Mouse (Mus musculus) hindbrain, embryonic 16.5 days (tissue): ENCODE measurements around the gene Lrp2. TPM values are rescaled to one million over a fixed set of nuclear protein-coding genes. Genes with fewer than 3 reads are reported as not detected.

ENCODE experiments used
- ATAC-seq: fragments of 200-750 bp; cut with Nextera tagmentation; 2 replicates; pipeline ENCODE4 v1.8.0; 2017; ENCODE audit warnings: moderate TSS enrichment, moderate library complexity
- H3K27ac ChIP-seq: fragments of 300-500 bp; sonication (generic); 2 replicates; pipeline ENCODE4 v1.5.1; 2014; ENCODE audit warnings: low read depth, mild to moderate bottlenecking, control low read depth, low read length, moderate library complexity
- H3K27me3 ChIP-seq: fragments of 300-500 bp; sonication (generic); replicated peaks from 2 replicates; pipeline ENCODE4 v1.6.1; 2014; ENCODE audit warnings: low read length; ENCODE audit not compliant: control insufficient read depth, insufficient read depth
- H3K36me3 ChIP-seq: fragments of 300-500 bp; sonication (generic); 2 replicates; pipeline ENCODE4 v1.6.1; 2014; ENCODE audit warnings: mild to moderate bottlenecking, low read length, moderate library complexity, mixed read lengths; ENCODE audit not compliant: control insufficient read depth, insufficient read depth
- H3K4me1 ChIP-seq: fragments of 300-500 bp; sonication (generic); 2 replicates; pipeline ENCODE4 v1.6.1; 2014; ENCODE audit warnings: low read depth, low read length; ENCODE audit not compliant: control insufficient read depth, insufficient read depth
- H3K4me2 ChIP-seq: fragments of 300-500 bp; sonication (generic); 2 replicates; pipeline ENCODE4 v1.6.1; 2014; ENCODE audit warnings: mild to moderate bottlenecking, low read length, control low read depth, moderate library complexity
- H3K4me3 ChIP-seq: fragments of 300-500 bp; sonication (generic); 2 replicates; pipeline ENCODE4 v1.5.1; 2014; ENCODE audit warnings: mild to moderate bottlenecking, low read length, control low read depth, moderate library complexity
- H3K9ac ChIP-seq: fragments of 300-500 bp; sonication (generic); 2 replicates; pipeline ENCODE4 v1.6.1; 2014; ENCODE audit warnings: low read depth, mild to moderate bottlenecking, control low read depth, low read length, moderate library complexity
- H3K9me3 ChIP-seq: fragments of 300-500 bp; sonication (generic); 2 replicates; pipeline ENCODE4 v1.6.1; 2014; ENCODE audit warnings: mild to moderate bottlenecking, low read length, moderate library complexity; ENCODE audit not compliant: control insufficient read depth
- WGBS: fragments of 180-500 bp; shearing (Covaris S2); extraction: QIAGEN DNeasy Blood & Tissue Kit; methylation state at CpG from one replicate; pipeline ENCODE4 v1.1.7; 2014; 5-methylcytosine and 5-hydroxymethylcytosine counted together
- polyA plus RNA-seq: library from polyadenylated mRNA; unstranded; fragments of >200 nt; fragmentation: Nextera tagmentation; extraction: Ambion mirVana; gene quantifications from 2 replicates; pipeline ENCODE4 v1.2.1, GENCODE M21; 2015

Gene Lrp2
- polyA plus RNA-seq, 1 experiment from 2014 or later = 0.64 TPM

GRCm38 (mm10) chr2:69451128-69451527 lies 134.7 kb downstream of the Lrp2 start:
- no peaks in the 10 kb centered on the region for H3K27me3 ChIP-seq
- no peaks in the 10 kb centered on the region for H3K4me1 ChIP-seq
- no peak overlapping the region for H3K27ac ChIP-seq
- no peaks in the 10 kb centered on the region for H3K36me3 ChIP-seq
- H3K9ac ChIP-seq = no peak overlapping the region
- ATAC-seq = no peak
- H3K9me3 ChIP-seq = no peaks in the 10 kb centered on the region
- H3K4me2 ChIP-seq = no peak overlapping the region
- WGBS = 90% methylated on average over 5 of the region's 5 CpGs
- H3K4me3 ChIP-seq = no peak overlapping the region

- Histone ChIP-seq H3K27ac (no peak overlapping the region), H3K4me3 (no peak overlapping the region), H3K9ac (no peak overlapping the region), H3K9me3 (no peaks in the 10 kb centered on the region), H3K4me2 (no peak overlapping the region), H3K36me3 (no peaks in the 10 kb centered on the region), H3K4me1 (no peaks in the 10 kb centered on the region), H3K27me3 (no peaks in the 10 kb centered on the region)
- WGBS = 91% methylated on average over 4 of the region's 4 CpGs
- ATAC-seq = no peak
These were observed 137.3 kb downstream of the Lrp2 start for GRCm38 (mm10) chr2:69448581-69448980.

- Histone ChIP-seq H3K27me3 (no peaks in the 10 kb centered on the region), H3K36me3 (no peaks in the 10 kb centered on the region), H3K4me3 (no peak overlapping the region), H3K27ac (no peak overlapping the region), H3K9me3 (no peaks in the 10 kb centered on the region), H3K4me1 (no peaks in the 10 kb centered on the region), H3K4me2 (no peak overlapping the region), H3K9ac (no peak overlapping the region)
- no peak for ATAC-seq
- 64% methylated on average over 4 of the region's 4 CpGs for WGBS
These were observed 139.9 kb downstream of the Lrp2 start for GRCm38 (mm10) chr2:69445896-69446472.

- Histone ChIP-seq H3K27ac (no peak overlapping the region), H3K4me1 (no peaks in the 10 kb centered on the region), H3K36me3 (no peaks in the 10 kb centered on the region), H3K4me2 (no peak overlapping the region), H3K9ac (no peak overlapping the region), H3K27me3 (no peaks in the 10 kb centered on the region), H3K4me3 (no peak overlapping the region), H3K9me3 (no peaks in the 10 kb centered on the region)
- 83% methylated on average over 3 of the region's 3 CpGs for WGBS
- no peak for ATAC-seq
These were observed 144.2 kb downstream of the Lrp2 start for GRCm38 (mm10) chr2:69441656-69442055.

GRCm38 (mm10) chr2:69428116-69428515 lies 157.7 kb downstream of the Lrp2 start:
- ATAC-seq = peak; percentile 79

GRCm38 (mm10) chr2:69427141-69427540 lies 158.7 kb downstream of the Lrp2 start:
- Histone ChIP-seq H3K27ac (no peak overlapping the region), H3K4me3 (no peak overlapping the region), H3K4me2 (no peak overlapping the region), H3K36me3 (no peaks in the 10 kb centered on the region), H3K9me3 (no peaks in the 10 kb centered on the region), H3K27me3 (no peaks in the 10 kb centered on the region), H3K9ac (no peak overlapping the region), H3K4me1 (no peaks in the 10 kb centered on the region)
- no peak for ATAC-seq
- 89% methylated on average over 10 of the region's 10 CpGs for WGBS

More at GRCm38 (mm10) chr2:69428116-69428515, 157.7 kb downstream of the Lrp2 start:
- H3K27me3 ChIP-seq = no peaks in the 10 kb centered on the region
- H3K4me1 ChIP-seq = no peaks in the 10 kb centered on the region
- H3K4me3 ChIP-seq = no peak overlapping the region
- H3K4me2 ChIP-seq = no peak overlapping the region
- WGBS = 32% methylated on average over 3 of the region's 3 CpGs
- no peak overlapping the region for H3K27ac ChIP-seq
- H3K9me3 ChIP-seq = no peaks in the 10 kb centered on the region
- no peaks in the 10 kb centered on the region for H3K36me3 ChIP-seq
- no peak overlapping the region for H3K9ac ChIP-seq

GRCm38 (mm10) chr2:69426081-69426480 lies 159.8 kb downstream of the Lrp2 start:
- H3K27ac ChIP-seq = no peak overlapping the region
- no peaks in the 10 kb centered on the region for H3K27me3 ChIP-seq
- H3K9me3 ChIP-seq = no peaks in the 10 kb centered on the region
- H3K4me2 ChIP-seq = no peak overlapping the region
- ATAC-seq = no peak
- H3K4me3 ChIP-seq = no peak overlapping the region
- no peaks in the 10 kb centered on the region for H3K36me3 ChIP-seq
- 100% methylated on average over 1 of the region's 1 CpGs for WGBS
- no peak overlapping the region for H3K9ac ChIP-seq
- no peaks in the 10 kb centered on the region for H3K4me1 ChIP-seq

- no peak overlapping the region for H3K4me2 ChIP-seq
- no peak overlapping the region for H3K4me3 ChIP-seq
- H3K9me3 ChIP-seq = no peaks in the 10 kb centered on the region
- H3K36me3 ChIP-seq = no peaks in the 10 kb centered on the region
- ATAC-seq = no peak
- 64% methylated on average over 5 of the region's 5 CpGs for whole genome bisulfite sequencing
- no peak overlapping the region for H3K27ac ChIP-seq
- no peaks in the 10 kb centered on the region for H3K27me3 ChIP-seq
- H3K9ac ChIP-seq = no peak overlapping the region
- no peaks in the 10 kb centered on the region for H3K4me1 ChIP-seq
These were observed 161.0 kb downstream of the Lrp2 start for GRCm38 (mm10) chr2:69424829-69425228.

GRCm38 (mm10) chr2:69418294-69418881 lies 167.5 kb downstream of the Lrp2 start:
- Histone ChIP-seq H3K9me3 (no peaks in the 10 kb centered on the region), H3K27me3 (peaks cover 2% of the 10 kb centered on the region; the same call in 1 of the 2 replicates), H3K4me1 (peaks cover 5% of the 10 kb centered on the region; the same call in 1 of the 2 replicates), H3K36me3 (no peaks in the 10 kb centered on the region), H3K27ac (0 out of 2 replicates have a peak overlapping the region, but pooled peaks have one; percentile 17), H3K4me2 (peak overlapping the region; percentile 38), H3K9ac (peak overlapping the region; percentile 38), H3K4me3 (no peak overlapping the region)
- WGBS = 4% methylated on average over 11 of the region's 11 CpGs
- peak; percentile 50; the same call in 1 of the 2 replicates for ATAC-seq
